Mouse (Mus musculus) midbrain, embryonic 14.5 days (tissue): Measurements from ENCODE around the gene Rangap1. TPM values are rescaled to one million over a fixed set of nuclear protein-coding genes. Genes with fewer than 3 reads are reported as not detected.

Experiments
- ATAC-seq: fragments of 200-750 bp; cut with Nextera tagmentation; 2 replicates; pipeline ENCODE4 v1.8.0; 2017; ENCODE audit warnings: moderate number of reproducible peaks, moderate library complexity; ENCODE audit not compliant: low FRiP score, low TSS enrichment
- DNase-seq: peaks from one replicate; pipeline ENCODE4 v3.0.0-alpha.2; 2015
- H3K27ac ChIP-seq: fragments of 300-500 bp; sonication (generic); replicated peaks from 2 replicates; pipeline ENCODE4 v1.5.1; 2014; ENCODE audit warnings: mild to moderate bottlenecking, low read depth, low read length, moderate library complexity
- H3K27me3 ChIP-seq: fragments of 300-500 bp; sonication (generic); 2 replicates; pipeline ENCODE4 v1.6.1; 2014; ENCODE audit warnings: low read length, control low read depth, mixed read lengths; ENCODE audit not compliant: control insufficient read depth, insufficient read depth
- H3K36me3 ChIP-seq: fragments of 300-500 bp; sonication (generic); 2 replicates; pipeline ENCODE4 v1.6.1; 2014; ENCODE audit warnings: low read length, control low read depth; ENCODE audit not compliant: control insufficient read depth, insufficient read depth
- H3K4me1 ChIP-seq: fragments of 300-500 bp; sonication (generic); 2 replicates; pipeline ENCODE4 v1.6.1; 2014; ENCODE audit warnings: mild to moderate bottlenecking, antibody characterized with exemption, low read length, control low read depth; ENCODE audit not compliant: control insufficient read depth, insufficient read depth
- H3K4me2 ChIP-seq: fragments of 300-500 bp; sonication (generic); 2 replicates; pipeline ENCODE4 v1.6.1; 2014; ENCODE audit warnings: mild to moderate bottlenecking, low read length, moderate library complexity
- H3K4me3 ChIP-seq: fragments of 300-500 bp; sonication (generic); replicated peaks from 2 replicates; pipeline ENCODE4 v1.5.1; 2014; ENCODE audit warnings: low read depth, low read length
- H3K9ac ChIP-seq: fragments of 300-500 bp; sonication (generic); replicated peaks from 2 replicates; pipeline ENCODE4 v1.6.1; 2014; ENCODE audit warnings: mild to moderate bottlenecking, low read length, moderate library complexity
- H3K9me3 ChIP-seq: fragments of 300-500 bp; sonication (generic); 2 replicates; pipeline ENCODE4 v1.6.1; 2016; ENCODE audit warnings: low read length, control low read depth, mixed read lengths; ENCODE audit not compliant: control insufficient read depth
- WGBS: fragments of 180-500 bp; shearing (Covaris S2); extraction: QIAGEN DNeasy Blood & Tissue Kit; methylation state at CpG from one replicate; pipeline ENCODE4 v1.1.7; 2014; 5-methylcytosine and 5-hydroxymethylcytosine counted together
- polyA plus RNA-seq: library from polyadenylated mRNA; unstranded; fragments of >200 nt; fragmentation: Nextera tagmentation; extraction: Ambion mirVana; gene quantifications from 2 replicates; pipeline ENCODE4 v1.2.1, GENCODE M21; 2014

Gene Rangap1
- polyA plus RNA-seq, 1 experiment from 2014 or later: 118 TPM

DNA sequence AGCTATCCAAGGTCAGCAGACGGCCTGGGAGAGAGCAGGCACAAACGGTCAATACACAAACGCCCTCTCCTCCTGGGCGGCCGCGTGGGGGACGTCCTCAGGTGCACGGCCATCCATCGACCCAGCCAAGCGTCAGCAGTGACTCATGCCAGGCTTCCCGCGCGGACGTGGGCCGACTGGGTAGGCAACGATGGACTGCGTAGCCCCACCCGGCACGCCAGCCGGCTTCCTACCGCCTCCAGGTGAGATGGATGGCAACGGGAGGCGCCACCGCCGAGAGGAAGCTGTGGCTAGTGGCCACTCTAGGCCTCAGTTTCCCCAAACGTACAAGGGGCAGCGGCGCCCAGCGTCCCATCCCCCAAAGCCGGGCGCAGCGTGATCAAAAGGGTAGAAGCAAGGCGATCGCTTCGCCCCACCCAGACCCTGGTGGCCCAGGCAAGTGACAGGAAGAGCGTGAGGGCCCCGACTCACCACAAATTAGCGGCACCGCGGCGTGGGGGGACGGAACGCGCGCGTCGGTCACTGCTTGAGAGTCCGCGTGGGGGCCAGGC, 16.0 kb downstream of the Rangap1 start:
- Histone ChIP-seq H3K36me3 (peaks cover 11% of the 10 kb centered on the region), H3K9me3 (no peaks in the 10 kb centered on the region), H3K27me3 (no peaks in the 10 kb centered on the region), H3K4me1 (peaks cover 11% of the 10 kb centered on the region), H3K9ac (peak overlapping the region; percentile 86), H3K27ac (peak overlapping the region; percentile 79), H3K4me2 (peak overlapping the region; percentile 88), H3K4me3 (peak overlapping the region; percentile 90)
- no peak for DNase-seq
- peak; percentile 66; the same call in 1 of the 2 replicates for ATAC-seq
- under 1% methylated on average over 49 of the region's 49 CpGs for WGBS

DNA sequence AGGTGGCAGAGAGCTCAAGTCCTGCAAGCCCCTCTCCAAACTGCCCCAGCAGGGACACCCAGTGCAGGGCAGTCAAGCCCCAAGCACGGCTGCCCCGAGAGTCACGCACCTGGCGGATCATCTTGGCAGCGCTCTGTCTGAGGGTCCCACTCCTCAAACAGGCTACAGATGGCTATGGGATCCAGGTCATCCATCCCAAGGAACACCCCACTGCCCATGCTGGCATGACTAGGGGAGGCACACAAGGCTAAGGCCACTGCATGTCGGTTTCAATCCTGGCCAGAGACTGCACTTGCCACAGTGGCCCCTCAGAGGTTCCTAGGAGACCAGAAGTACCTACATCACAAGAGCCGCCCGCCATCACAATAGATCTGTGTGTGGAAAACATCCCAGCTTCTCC, 19.4 kb downstream of the Rangap1 start:
- Histone ChIP-seq H3K27me3 (no peaks in the 10 kb centered on the region), H3K9ac (no peak overlapping the region), H3K4me1 (peaks cover 11% of the 10 kb centered on the region), H3K4me2 (no peak overlapping the region), H3K27ac (no peak overlapping the region), H3K4me3 (no peak overlapping the region), H3K36me3 (peaks cover 44% of the 10 kb centered on the region), H3K9me3 (no peaks in the 10 kb centered on the region)
- ATAC-seq (no peak), DNase-seq (no peak)
- 93% methylated on average over 8 of the region's 8 CpGs for WGBS

DNA sequence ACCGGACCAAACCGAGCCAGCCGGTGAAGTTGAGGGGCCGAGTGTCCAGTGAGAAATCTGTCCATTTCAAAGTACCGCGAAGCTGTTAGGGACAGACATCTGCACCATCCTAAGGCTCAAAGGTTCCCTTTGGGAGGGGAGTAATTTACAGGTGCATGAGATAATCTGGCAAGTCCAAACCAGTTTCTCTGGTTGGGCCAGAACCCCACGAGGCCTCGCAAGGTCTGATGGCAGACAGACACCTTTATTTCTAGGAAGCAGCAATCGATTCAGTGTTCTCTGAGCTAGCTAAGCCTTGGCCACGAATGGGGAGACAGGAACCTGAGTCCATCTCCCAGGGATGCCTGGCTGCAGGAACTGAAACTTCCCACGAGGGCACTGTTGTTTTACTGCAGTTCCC, 21.7 kb downstream of the Rangap1 start:
- no peak for DNase-seq
- Histone ChIP-seq H3K4me1 (peaks cover 14% of the 10 kb centered on the region), H3K4me2 (no peak overlapping the region), H3K9ac (no peak overlapping the region), H3K27ac (no peak overlapping the region), H3K9me3 (no peaks in the 10 kb centered on the region), H3K36me3 (peaks cover 66% of the 10 kb centered on the region), H3K27me3 (no peaks in the 10 kb centered on the region), H3K4me3 (no peak overlapping the region)
- ATAC-seq: no peak
- WGBS: 95% methylated on average over 11 of the region's 11 CpGs

DNA sequence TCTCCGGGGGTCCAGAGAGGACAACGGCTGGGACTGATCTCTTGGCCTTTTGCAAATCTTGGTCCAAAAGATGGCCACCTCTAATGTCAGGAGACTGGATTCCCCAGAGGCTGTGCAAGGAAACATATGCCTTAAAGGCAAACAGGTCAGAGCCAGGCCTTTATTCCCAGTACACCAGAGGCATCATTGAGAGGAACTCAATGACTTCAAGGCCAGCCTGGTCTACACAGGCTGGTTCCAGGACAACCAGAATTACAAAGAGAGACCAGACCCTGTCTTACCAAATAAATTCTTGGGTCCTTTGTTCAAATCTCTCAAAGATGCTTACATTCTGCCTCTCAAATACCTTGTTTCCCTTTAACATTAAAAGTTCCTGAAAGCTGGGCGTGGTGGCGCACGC, 23.0 kb downstream of the Rangap1 start:
- Histone ChIP-seq H3K9me3 (no peaks in the 10 kb centered on the region), H3K27ac (no peak overlapping the region), H3K9ac (no peak overlapping the region), H3K27me3 (no peaks in the 10 kb centered on the region), H3K4me3 (no peak overlapping the region), H3K4me1 (peaks cover 15% of the 10 kb centered on the region), H3K36me3 (peaks cover 76% of the 10 kb centered on the region), H3K4me2 (no peak overlapping the region)
- DNase-seq: no peak
- 94% methylated on average over 5 of the region's 5 CpGs for WGBS
- no peak for ATAC-seq

DNA sequence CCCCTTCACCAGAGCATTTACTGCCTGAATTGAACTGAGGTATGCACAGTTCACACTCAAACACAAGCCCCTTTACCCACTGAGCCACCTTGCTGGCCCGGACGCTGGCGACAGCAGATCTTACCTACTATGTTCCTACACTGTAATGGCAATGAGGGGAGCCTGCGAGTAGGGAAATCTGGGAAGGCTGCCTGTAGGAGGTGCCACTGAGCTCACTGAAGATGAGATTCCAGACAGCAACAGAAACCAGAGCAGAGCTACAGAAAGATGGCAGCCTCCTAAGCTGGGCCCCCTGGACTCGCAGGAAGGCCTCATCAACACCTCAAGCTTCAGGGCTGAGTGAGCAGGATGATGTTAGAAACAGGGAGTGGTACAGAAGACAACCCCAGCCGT, 26.2 kb downstream of the Rangap1 start:
- Histone ChIP-seq H3K27me3 (no peaks in the 10 kb centered on the region), H3K4me3 (no peak overlapping the region), H3K9me3 (no peaks in the 10 kb centered on the region), H3K36me3 (peaks cover 89% of the 10 kb centered on the region), H3K4me1 (peaks cover 15% of the 10 kb centered on the region), H3K4me2 (no peak overlapping the region), H3K9ac (no peak overlapping the region), H3K27ac (peak overlapping the region; percentile 89)
- no peak for DNase-seq
- WGBS: 91% methylated on average over 6 of the region's 6 CpGs
- ATAC-seq: no peak

DNA sequence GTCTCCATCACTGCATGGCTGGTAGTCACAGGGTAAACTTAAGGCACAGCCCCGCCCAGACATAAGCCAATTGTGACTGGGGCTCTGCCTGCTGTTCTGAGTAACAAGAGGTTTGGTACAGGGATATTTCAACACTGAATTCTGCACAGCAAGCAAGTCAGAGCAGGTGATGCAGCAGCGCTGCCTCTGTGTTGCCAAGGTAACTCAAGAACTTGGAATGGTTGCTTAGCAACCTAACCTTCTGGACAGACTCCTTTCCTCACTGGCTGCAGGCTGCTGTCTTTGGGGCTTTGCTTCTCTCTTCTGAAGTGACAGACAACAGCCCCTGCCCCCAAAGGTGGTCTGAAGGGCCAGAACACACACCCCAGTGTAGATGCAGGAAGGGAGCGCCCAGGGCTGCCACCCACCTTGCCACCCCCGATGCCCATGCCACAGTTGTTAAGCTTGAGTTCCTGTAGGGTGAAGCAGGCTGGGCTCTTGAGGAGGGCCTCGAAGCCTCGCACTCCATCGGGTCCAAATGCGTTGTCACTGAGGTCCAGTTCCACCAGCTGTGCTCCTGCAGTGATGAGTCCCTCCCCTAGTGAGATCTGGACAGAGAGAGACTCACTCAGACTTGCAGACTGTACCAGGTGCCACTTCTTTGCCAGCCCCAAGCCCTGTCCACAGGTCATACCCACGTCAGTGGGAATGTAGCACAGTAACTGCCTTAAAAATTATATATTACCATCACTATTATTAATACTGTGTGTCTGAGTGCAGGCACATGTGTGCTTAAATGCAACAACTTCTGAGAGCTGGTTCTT, 26.8 kb downstream of the Rangap1 start:
- H3K36me3 ChIP-seq: peaks cover 89% of the 10 kb centered on the region
- H3K9ac ChIP-seq: no peak overlapping the region
- no peaks in the 10 kb centered on the region for H3K9me3 ChIP-seq
- no peak overlapping the region for H3K4me3 ChIP-seq
- 72% methylated on average over 9 of the region's 9 CpGs for WGBS
- ATAC-seq (peak; percentile 58; the same call in 1 of the 2 replicates), DNase-seq (peak; percentile 87)
- peaks cover 15% of the 10 kb centered on the region for H3K4me1 ChIP-seq
- H3K27me3 ChIP-seq: no peaks in the 10 kb centered on the region
- H3K4me2 ChIP-seq: peak overlapping the region; percentile 28; the same call in 1 of the 2 replicates
- H3K27ac ChIP-seq: peak overlapping the region; percentile 89

DNA sequence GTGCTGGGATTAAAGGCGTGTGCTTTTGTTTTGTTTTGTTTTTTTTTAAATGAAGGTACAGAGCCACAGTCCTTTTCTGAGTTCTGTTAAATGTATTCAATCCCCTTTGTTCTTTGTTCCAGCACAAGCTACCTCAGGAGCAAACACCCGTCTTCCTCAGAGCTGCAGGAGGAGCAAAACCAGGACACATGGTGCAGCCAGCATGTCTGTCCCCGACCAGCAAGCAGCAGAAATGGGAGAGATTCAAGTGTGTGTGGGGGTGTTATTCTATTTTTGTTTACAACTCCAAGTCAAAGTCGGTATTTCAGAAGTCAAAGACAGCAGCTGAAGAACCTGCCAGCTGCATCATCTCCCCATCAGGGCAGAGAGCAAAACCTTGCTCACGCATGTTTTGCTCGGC, 31.6 kb downstream of the Rangap1 start:
- no peak overlapping the region for H3K27ac ChIP-seq
- 88% methylated on average over 6 of the region's 6 CpGs for WGBS

DNA sequence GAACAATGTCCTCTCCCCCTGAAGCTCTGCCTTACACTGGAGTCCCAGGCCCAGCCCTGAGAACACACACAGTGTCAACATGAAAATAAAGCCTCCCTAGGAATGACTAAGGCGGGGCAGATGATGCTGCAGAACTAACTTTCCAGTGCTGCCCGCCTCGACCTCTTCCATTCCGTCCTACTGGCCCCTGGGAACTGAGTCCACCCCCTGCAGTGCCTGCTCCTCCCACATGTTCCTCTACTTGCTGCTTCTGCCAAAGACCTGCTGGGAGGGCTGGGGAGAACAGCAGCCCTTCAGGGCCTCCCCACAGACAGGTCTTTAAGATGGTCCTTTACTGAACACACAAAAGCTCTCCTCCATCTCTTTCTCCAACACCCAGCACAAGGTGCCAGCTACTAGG, 34.5 kb downstream of the Rangap1 start:
- Histone ChIP-seq H3K9me3 (no peaks in the 10 kb centered on the region), H3K27ac (no peak overlapping the region), H3K36me3 (peaks cover 88% of the 10 kb centered on the region), H3K4me2 (no peak overlapping the region), H3K27me3 (no peaks in the 10 kb centered on the region), H3K4me1 (no peaks in the 10 kb centered on the region), H3K9ac (no peak overlapping the region), H3K4me3 (no peak overlapping the region)
- 78% methylated on average over 4 of the region's 4 CpGs for WGBS
- ATAC-seq (no peak), DNase-seq (no peak)

More for the DNA sequence above, 31.6 kb downstream of the Rangap1 start:
- Histone ChIP-seq H3K4me1 (peaks cover 9% of the 10 kb centered on the region), H3K36me3 (peaks cover 87% of the 10 kb centered on the region), H3K4me3 (no peak overlapping the region), H3K9ac (no peak overlapping the region), H3K9me3 (no peaks in the 10 kb centered on the region), H3K4me2 (no peak overlapping the region), H3K27me3 (no peaks in the 10 kb centered on the region)
- no peak for ATAC-seq
- no peak for DNase-seq

DNA sequence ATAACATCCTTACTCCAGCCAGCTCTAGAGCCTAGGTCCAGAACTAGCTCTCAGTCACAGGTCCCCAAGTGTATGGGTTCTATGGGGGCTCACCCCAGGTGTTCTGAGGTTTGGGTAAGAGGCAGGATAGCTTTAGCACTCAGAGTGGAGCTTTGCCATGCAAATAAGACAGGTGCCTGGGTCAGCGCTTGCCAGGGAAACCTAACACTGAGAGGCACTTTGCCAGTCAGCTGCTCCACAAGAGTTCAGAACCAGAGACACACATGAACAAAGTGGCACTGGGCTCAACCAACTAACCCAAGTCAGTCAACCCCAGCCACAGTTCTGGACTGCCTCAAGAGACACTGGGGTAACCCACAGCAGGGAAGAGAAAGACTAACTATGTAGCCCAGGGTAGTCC, 35.6 kb downstream of the Rangap1 start:
- H3K4me2 ChIP-seq: no peak overlapping the region
- H3K9me3 ChIP-seq: no peaks in the 10 kb centered on the region
- H3K4me1 ChIP-seq: no peaks in the 10 kb centered on the region
- H3K4me3 ChIP-seq: no peak overlapping the region
- no peaks in the 10 kb centered on the region for H3K27me3 ChIP-seq
- H3K9ac ChIP-seq: no peak overlapping the region
- H3K27ac ChIP-seq: no peak overlapping the region
- peaks cover 89% of the 10 kb centered on the region for H3K36me3 ChIP-seq
- no peak for ATAC-seq
- WGBS: 93% methylated on average over 1 of the region's 1 CpGs
- no peak for DNase-seq
